Mouse (Mus musculus): ENCODE measurements around the gene Tlx3. TPM values are rescaled to one million over a fixed set of nuclear protein-coding genes. Genes with fewer than 3 reads are reported as not detected.

Gene Tlx3
- polyA plus RNA-seq, 1 experiment: not detected

GRCm38 (mm10) chr11:33162211-33162997, 41.0 kb downstream of the Tlx3 start:
- Histone ChIP-seq H3K4me1 (ENCODE audit: control insufficient read depth, insufficient read depth, insufficient read length, low read length) (0 out of 2 replicates have a peak, but pooled peaks cover 2% of the 10 kb centered on the region), H3K27ac (ENCODE audit: insufficient read depth, low read depth, low read length) (peak overlapping the region; percentile 8; the same call in 1 of the 2 replicates), H3K36me3 (ENCODE audit: control insufficient read depth, insufficient read depth, low read length) (peaks cover 19% of the 10 kb centered on the region), H3K4me3 (ENCODE audit: low read depth, low read length) (peak overlapping the region; percentile 91), H3K27me3 (ENCODE audit: control insufficient read depth, insufficient read depth, low read length) (no peaks in the 10 kb centered on the region)
- TF ChIP-seq POLR2A (IDR thresholded peaks at IDR 0.05; ENCODE audit: low read depth, low read length) (no peak), CTCF (IDR thresholded peaks at IDR 0.05; ENCODE audit: extremely low read depth, insufficient read length, insufficient replicate concordance, low read depth, low read length) (no peak)
- WGBS: 2% methylated on average over 53 of the region's 53 CpGs

- Histone ChIP-seq H3K36me3 (ENCODE audit: control insufficient read depth, insufficient read depth, low read length) (peaks cover 32% of the 10 kb centered on the region), H3K4me1 (ENCODE audit: control insufficient read depth, insufficient read depth, insufficient read length, low read length) (0 out of 2 replicates have a peak, but pooled peaks cover 2% of the 10 kb centered on the region), H3K4me3 (ENCODE audit: low read depth, low read length) (no peak overlapping the region), H3K27ac (ENCODE audit: insufficient read depth, low read depth, low read length) (no peak overlapping the region), H3K27me3 (ENCODE audit: control insufficient read depth, insufficient read depth, low read length) (no peaks in the 10 kb centered on the region)
- WGBS: 87% methylated on average over 3 of the region's 3 CpGs
- TF ChIP-seq POLR2A (IDR thresholded peaks at IDR 0.05; ENCODE audit: low read depth, low read length) (no peak), CTCF (IDR thresholded peaks at IDR 0.05; ENCODE audit: extremely low read depth, insufficient read length, insufficient replicate concordance, low read depth, low read length) (no peak)
Measured at GRCm38 (mm10) chr11:33159741-33160140, 43.6 kb downstream of the Tlx3 start.

GRCm38 (mm10) chr11:33157453-33158196, 45.8 kb downstream of the Tlx3 start:
- Histone ChIP-seq H3K4me3 (ENCODE audit: low read depth, low read length) (no peak overlapping the region), H3K4me1 (ENCODE audit: control insufficient read depth, insufficient read depth, insufficient read length, low read length) (no peaks in the 10 kb centered on the region), H3K36me3 (ENCODE audit: control insufficient read depth, insufficient read depth, low read length) (peaks cover 38% of the 10 kb centered on the region), H3K27ac (ENCODE audit: insufficient read depth, low read depth, low read length) (no peak overlapping the region), H3K27me3 (ENCODE audit: control insufficient read depth, insufficient read depth, low read length) (no peaks in the 10 kb centered on the region)
- TF ChIP-seq CTCF (IDR thresholded peaks at IDR 0.05; ENCODE audit: extremely low read depth, insufficient read length, insufficient replicate concordance, low read depth, low read length): no peak
- TF ChIP-seq POLR2A (IDR thresholded peaks at IDR 0.05; ENCODE audit: low read depth, low read length): no peak
- 80% methylated on average over 2 of the region's 2 CpGs for WGBS

GRCm38 (mm10) chr11:33156436-33157015, 46.9 kb downstream of the Tlx3 start:
- Histone ChIP-seq H3K4me1 (ENCODE audit: control insufficient read depth, insufficient read depth, insufficient read length, low read length) (no peaks in the 10 kb centered on the region), H3K4me3 (ENCODE audit: low read depth, low read length) (no peak overlapping the region), H3K27me3 (ENCODE audit: control insufficient read depth, insufficient read depth, low read length) (no peaks in the 10 kb centered on the region), H3K36me3 (ENCODE audit: control insufficient read depth, insufficient read depth, low read length) (peaks cover 41% of the 10 kb centered on the region), H3K27ac (ENCODE audit: insufficient read depth, low read depth, low read length) (no peak overlapping the region)
- no peak for TF ChIP-seq CTCF (IDR thresholded peaks at IDR 0.05; ENCODE audit: extremely low read depth, insufficient read length, insufficient replicate concordance, low read depth, low read length)
- TF ChIP-seq POLR2A (IDR thresholded peaks at IDR 0.05; ENCODE audit: low read depth, low read length): no peak
- WGBS: 68% methylated on average over 4 of the region's 4 CpGs

GRCm38 (mm10) chr11:33154459-33154858, 48.9 kb downstream of the Tlx3 start:
- WGBS: 77% methylated on average over 3 of the region's 3 CpGs
- Histone ChIP-seq H3K36me3 (ENCODE audit: control insufficient read depth, insufficient read depth, low read length) (peaks cover 40% of the 10 kb centered on the region), H3K27me3 (ENCODE audit: control insufficient read depth, insufficient read depth, low read length) (no peaks in the 10 kb centered on the region), H3K4me1 (ENCODE audit: control insufficient read depth, insufficient read depth, insufficient read length, low read length) (no peaks in the 10 kb centered on the region), H3K27ac (ENCODE audit: insufficient read depth, low read depth, low read length) (no peak overlapping the region), H3K4me3 (ENCODE audit: low read depth, low read length) (no peak overlapping the region)
- TF ChIP-seq CTCF (IDR thresholded peaks at IDR 0.05; ENCODE audit: extremely low read depth, insufficient read length, insufficient replicate concordance, low read depth, low read length): no peak
- no peak for TF ChIP-seq POLR2A (IDR thresholded peaks at IDR 0.05; ENCODE audit: low read depth, low read length)

- H3K4me1 ChIP-seq (ENCODE audit: control insufficient read depth, insufficient read depth, insufficient read length, low read length): peaks cover 3% of the 10 kb centered on the region; the same call in 1 of the 2 replicates
- H3K36me3 ChIP-seq (ENCODE audit: control insufficient read depth, insufficient read depth, low read length): peaks cover 36% of the 10 kb centered on the region
- H3K4me3 ChIP-seq (ENCODE audit: low read depth, low read length): no peak overlapping the region
- TF ChIP-seq POLR2A (IDR thresholded peaks at IDR 0.05; ENCODE audit: low read depth, low read length): no peak
- TF ChIP-seq CTCF (IDR thresholded peaks at IDR 0.05; ENCODE audit: extremely low read depth, insufficient read length, insufficient replicate concordance, low read depth, low read length): no peak
- H3K27ac ChIP-seq (ENCODE audit: insufficient read depth, low read depth, low read length): no peak overlapping the region
- 89% methylated on average over 1 of the region's 1 CpGs for WGBS
- H3K27me3 ChIP-seq (ENCODE audit: control insufficient read depth, insufficient read depth, low read length): no peaks in the 10 kb centered on the region
Measured at GRCm38 (mm10) chr11:33152997-33153396, 50.4 kb downstream of the Tlx3 start.

GRCm38 (mm10) chr11:33151780-33152145, 51.6 kb downstream of the Tlx3 start:
- Histone ChIP-seq H3K36me3 (ENCODE audit: control insufficient read depth, insufficient read depth, low read length) (peaks cover 30% of the 10 kb centered on the region), H3K4me3 (ENCODE audit: low read depth, low read length) (no peak overlapping the region), H3K4me1 (ENCODE audit: control insufficient read depth, insufficient read depth, insufficient read length, low read length) (peaks cover 7% of the 10 kb centered on the region), H3K27me3 (ENCODE audit: control insufficient read depth, insufficient read depth, low read length) (peaks cover 10% of the 10 kb centered on the region), H3K27ac (ENCODE audit: insufficient read depth, low read depth, low read length) (no peak overlapping the region)
- TF ChIP-seq CTCF (IDR thresholded peaks at IDR 0.05; ENCODE audit: extremely low read depth, insufficient read length, insufficient replicate concordance, low read depth, low read length): no peak
- TF ChIP-seq POLR2A (IDR thresholded peaks at IDR 0.05; ENCODE audit: low read depth, low read length): no peak
- 79% methylated on average over 4 of the region's 4 CpGs for WGBS
